Mouse (Mus musculus): ENCODE results near the gene Wnk1.

- TF ChIP-seq CTCF (IDR thresholded peaks at IDR 0.05; ENCODE audit: borderline replicate concordance, insufficient read depth, low read length) (no peak), POLR2A (IDR thresholded peaks at IDR 0.05; ENCODE audit: low read depth, low read length) (peak; percentile 93)
Measured at GRCm38 (mm10) chr6:120038366-120039255, at the start of gene Wnk1.
